Mouse (Mus musculus) liver, embryonic 14.5 days (tissue): Measurements from ENCODE around the gene Nfatc4. TPM values are rescaled to one million over a fixed set of nuclear protein-coding genes. Genes with fewer than 3 reads are reported as not detected.

ENCODE experiments used
- ATAC-seq: fragments of 200-750 bp; cut with Nextera tagmentation; 2 replicates; pipeline ENCODE4 v1.8.0; 2017; ENCODE audit warnings: moderate number of reproducible peaks, mild to moderate bottlenecking, moderate library complexity; ENCODE audit not compliant: insufficient read depth
- DNase-seq, 3 experiments: peaks; one replicate each; pipeline ENCODE4 v3.0.0-alpha.2; 2012 to 2013; ENCODE audit warnings: low read depth in 3 of 3, low spot score in 3 of 3
- H3K27ac ChIP-seq: fragments of 300-500 bp; sonication (generic); 2 replicates; pipeline ENCODE4 v1.5.1; 2014; ENCODE audit warnings: moderate library complexity, mild to moderate bottlenecking, control low read depth, inconsistent platforms
- H3K27me3 ChIP-seq: fragments of 300-500 bp; sonication (generic); 2 replicates; pipeline ENCODE4 v1.6.1; 2014; ENCODE audit warnings: mild to moderate bottlenecking, low read length, moderate library complexity; ENCODE audit not compliant: control insufficient read depth, insufficient read depth
- H3K36me3 ChIP-seq: fragments of 300-500 bp; sonication (generic); replicated peaks from 2 replicates; pipeline ENCODE4 v1.6.1; 2014; ENCODE audit warnings: low read depth; ENCODE audit not compliant: control insufficient read depth, insufficient read depth
- H3K4me1 ChIP-seq, 2 experiments: fragments of 200-500 bp in 1 of 2; fragments of 300-500 bp in 1 of 2; sonication (generic) in 1 of 2; replicated peaks; 2 replicates each; pipeline ENCODE4 v1.6.1; 2012 to 2014; ENCODE audit warnings: antibody characterized with exemption in 1 of 2, inconsistent platforms in 1 of 2, low read length in 1 of 2; ENCODE audit not compliant: control insufficient read depth in 2 of 2, insufficient read depth in 2 of 2
- H3K4me2 ChIP-seq: fragments of 300-500 bp; sonication (generic); 2 replicates; pipeline ENCODE4 v1.6.1; 2014; ENCODE audit warnings: low read depth, mild to moderate bottlenecking, control low read depth, moderate library complexity
- H3K4me3 ChIP-seq, 2 experiments: fragments of 200-500 bp in 1 of 2; fragments of 300-500 bp in 1 of 2; sonication (generic) in 1 of 2; 2 replicates each; pipeline ENCODE4 v1.5.1; 2012 to 2014; ENCODE audit warnings: low read depth in 2 of 2, low read length in 2 of 2, mild to moderate bottlenecking in 2 of 2, control low read depth in 1 of 2, inconsistent platforms in 1 of 2, moderate library complexity in 1 of 2; ENCODE audit not compliant: insufficient read depth in 1 of 2
- H3K9ac ChIP-seq: fragments of 300-500 bp; sonication (generic); replicated peaks from 2 replicates; pipeline ENCODE4 v1.6.1; 2014; ENCODE audit warnings: mild to moderate bottlenecking, control low read depth, moderate library complexity
- H3K9me3 ChIP-seq: fragments of 300-500 bp; sonication (generic); 2 replicates; pipeline ENCODE4 v1.6.1; 2016; ENCODE audit warnings: low read length, mixed read lengths; ENCODE audit not compliant: control insufficient read depth
- CTCF ChIP-seq: IDR thresholded peaks from 2 replicates; pipeline ENCODE4 v1.5.1; 2016; ENCODE audit warnings: antibody characterized with exemption, low read depth, control low read depth
- EP300 ChIP-seq: IDR thresholded peaks from 2 replicates; pipeline ENCODE4 v1.6.1; 2016; ENCODE audit warnings: antibody characterized with exemption, low read depth
- WGBS: fragments of 180-500 bp; shearing (Covaris S2); extraction: QIAGEN DNeasy Blood & Tissue Kit; methylation state at CpG from one replicate; pipeline ENCODE4 v1.1.7; 2014; ENCODE audit not compliant: insufficient replicate concordance; 5-methylcytosine and 5-hydroxymethylcytosine counted together
- polyA plus RNA-seq, 2 experiments: library from polyadenylated mRNA; depleted of rRNA in 1 of 2; stranded (reverse) in 1 of 2; unstranded in 1 of 2; fragments of >200 nt; fragmentation: Nextera tagmentation in 1 of 2; extraction: Ambion mirVana in 1 of 2; gene quantifications; 2 replicates each; pipeline versions ENCODE4 v1.2.1 to v1.2.3; 2012 to 2014

Gene Nfatc4
- polyA plus RNA-seq, 2 experiments = 0.33 to 1.0 TPM

DNA sequence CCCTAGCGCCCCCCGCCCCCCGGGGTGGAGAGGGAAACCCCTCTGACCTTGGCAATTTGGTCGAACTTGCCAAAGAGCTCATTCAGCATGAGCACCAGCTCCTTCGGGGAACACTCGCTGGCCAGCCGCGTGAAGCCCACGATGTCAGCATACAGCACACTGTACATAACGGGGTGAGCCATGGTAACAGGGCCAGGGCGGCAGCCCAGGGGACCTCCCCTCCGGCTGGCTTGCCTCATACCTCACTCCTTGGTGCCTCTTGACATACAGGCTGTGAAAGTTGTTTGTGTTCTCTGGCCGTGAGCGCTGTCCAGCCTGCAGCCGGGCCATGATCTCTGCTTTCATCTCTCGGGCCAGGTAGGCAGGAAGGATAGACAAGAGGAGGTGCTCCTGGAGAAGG, 43.3 kb upstream of the Nfatc4 start:
- ATAC-seq = no peak
- Histone ChIP-seq H3K4me2 (no peak overlapping the region), H3K36me3 (no peaks in the 10 kb centered on the region), H3K9me3 (no peaks in the 10 kb centered on the region), H3K4me3 (no peak overlapping the region), H3K27ac (no peak overlapping the region), H3K4me1 (peaks cover 5 to 13% of the 10 kb centered on the region in 2 experiments; a peak in 3 of 4 replicates), H3K9ac (no peak overlapping the region), H3K27me3 (peaks cover 20% of the 10 kb centered on the region)
- TF ChIP-seq CTCF = no peak
- TF ChIP-seq EP300 = no peak
- no peak for DNase-seq
- WGBS = 69% methylated on average over 16 of the region's 16 CpGs

DNA sequence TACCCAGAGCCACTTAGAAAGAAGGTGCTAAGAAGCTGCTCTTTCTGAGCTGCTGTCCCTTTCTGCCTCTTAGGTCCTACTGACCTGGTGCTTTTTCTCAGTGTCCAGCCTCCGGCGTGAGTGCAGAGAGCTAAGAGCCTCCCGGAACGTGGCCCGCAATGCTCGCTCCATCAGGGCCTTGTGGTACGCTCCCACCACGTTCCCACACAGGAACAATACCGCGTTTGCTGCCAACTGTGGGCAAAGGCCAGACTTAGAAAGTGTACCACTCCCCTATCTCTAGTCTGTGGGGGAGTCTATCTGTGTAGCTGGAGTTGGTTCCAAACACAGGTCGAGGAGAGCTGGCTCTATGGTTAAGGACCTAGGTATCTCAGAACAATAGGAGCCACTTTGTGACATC, 42.2 kb upstream of the Nfatc4 start:
- peaks cover 5 to 13% of the 10 kb centered on the region in 2 experiments; a peak in 3 of 4 replicates for H3K4me1 ChIP-seq
- no peak overlapping the region for H3K4me2 ChIP-seq
- no peak overlapping the region for H3K4me3 ChIP-seq
- no peak overlapping the region for H3K9ac ChIP-seq
- no peak overlapping the region for H3K27ac ChIP-seq
- no peaks in the 10 kb centered on the region for H3K36me3 ChIP-seq
- H3K9me3 ChIP-seq = no peaks in the 10 kb centered on the region
- DNase-seq (no peak), ATAC-seq (no peak)
- TF ChIP-seq EP300 = no peak
- no peak for TF ChIP-seq CTCF
- 72% methylated on average over 11 of the region's 11 CpGs for WGBS
- peaks cover 20% of the 10 kb centered on the region for H3K27me3 ChIP-seq

DNA sequence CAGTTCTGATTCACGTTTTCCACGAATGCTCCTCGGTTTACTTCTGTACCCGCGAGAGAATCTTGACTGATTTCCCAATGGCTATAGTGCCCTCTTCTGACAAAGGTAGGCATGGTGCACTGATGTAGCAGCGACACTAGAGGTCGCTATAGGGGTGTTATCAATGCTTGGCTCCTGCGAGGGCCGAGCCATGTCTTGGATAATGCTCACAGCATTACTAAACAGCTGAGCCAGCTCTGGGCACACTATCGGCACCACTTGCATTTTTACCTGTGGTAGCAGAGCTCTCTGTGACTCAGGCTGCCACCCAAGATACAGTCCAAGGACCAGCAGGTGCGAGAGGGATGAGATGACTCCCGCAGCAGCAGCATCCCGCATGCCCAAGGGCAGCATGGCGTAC, 41.6 kb upstream of the Nfatc4 start:
- 19% methylated on average over 14 of the region's 14 CpGs for WGBS
- Histone ChIP-seq H3K9ac (no peak overlapping the region), H3K4me3 (no peak overlapping the region), H3K27ac (no peak overlapping the region), H3K36me3 (no peaks in the 10 kb centered on the region), H3K9me3 (no peaks in the 10 kb centered on the region), H3K4me1 (peaks cover 5 to 13% of the 10 kb centered on the region in 2 experiments; a peak in 3 of 4 replicates), H3K4me2 (no peak overlapping the region), H3K27me3 (peaks cover 20% of the 10 kb centered on the region)
- peak in 2 of 3 experiments; percentile 41 to 45 for DNase-seq
- TF ChIP-seq CTCF = peak; percentile 96
- no peak for TF ChIP-seq EP300
- ATAC-seq = peak; percentile 47; the same call in 1 of the 2 replicates

DNA sequence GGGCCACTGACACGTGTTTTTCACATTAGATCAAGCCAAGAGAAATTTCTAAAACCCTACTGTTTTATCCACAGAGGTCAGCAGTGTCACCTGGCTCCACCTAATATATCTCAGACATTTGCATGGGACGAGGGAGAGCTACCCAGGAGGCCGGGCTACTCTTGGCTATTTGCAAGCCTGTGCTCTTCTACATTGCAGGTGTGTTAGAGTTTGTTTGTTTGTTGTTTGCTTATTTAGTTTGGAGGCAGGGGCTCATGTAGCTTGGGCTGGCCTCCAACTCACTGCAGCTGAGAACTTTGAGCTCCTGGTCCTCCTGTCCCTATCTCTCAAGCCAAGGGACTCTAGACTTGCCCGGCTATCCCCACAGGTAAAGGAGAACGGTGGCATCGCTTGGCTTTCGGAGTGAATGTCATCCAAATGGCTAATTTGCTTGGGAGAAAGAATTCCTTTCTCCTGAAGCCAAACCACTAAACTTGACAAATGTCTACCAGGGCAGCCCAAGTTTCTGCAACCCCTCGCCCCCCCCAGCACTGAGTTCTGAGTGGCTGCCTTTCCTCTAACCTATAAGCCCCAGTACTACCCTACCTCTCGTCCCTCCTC, 40.5 kb upstream of the Nfatc4 start:
- Histone ChIP-seq H3K4me2 (peak overlapping the region; percentile 24; the same call in 1 of the 2 replicates), H3K27ac (no peak overlapping the region), H3K9me3 (no peaks in the 10 kb centered on the region), H3K4me3 (no peak overlapping the region), H3K9ac (no peak overlapping the region), H3K4me1 (peaks cover 1 to 5% of the 10 kb centered on the region in 2 experiments; a peak in 3 of 4 replicates), H3K27me3 (peaks cover 20% of the 10 kb centered on the region), H3K36me3 (no peaks in the 10 kb centered on the region)
- ATAC-seq = no peak
- TF ChIP-seq EP300 (no peak), CTCF (no peak)
- 48% methylated on average over 9 of the region's 9 CpGs for WGBS
- no peak for DNase-seq

DNA sequence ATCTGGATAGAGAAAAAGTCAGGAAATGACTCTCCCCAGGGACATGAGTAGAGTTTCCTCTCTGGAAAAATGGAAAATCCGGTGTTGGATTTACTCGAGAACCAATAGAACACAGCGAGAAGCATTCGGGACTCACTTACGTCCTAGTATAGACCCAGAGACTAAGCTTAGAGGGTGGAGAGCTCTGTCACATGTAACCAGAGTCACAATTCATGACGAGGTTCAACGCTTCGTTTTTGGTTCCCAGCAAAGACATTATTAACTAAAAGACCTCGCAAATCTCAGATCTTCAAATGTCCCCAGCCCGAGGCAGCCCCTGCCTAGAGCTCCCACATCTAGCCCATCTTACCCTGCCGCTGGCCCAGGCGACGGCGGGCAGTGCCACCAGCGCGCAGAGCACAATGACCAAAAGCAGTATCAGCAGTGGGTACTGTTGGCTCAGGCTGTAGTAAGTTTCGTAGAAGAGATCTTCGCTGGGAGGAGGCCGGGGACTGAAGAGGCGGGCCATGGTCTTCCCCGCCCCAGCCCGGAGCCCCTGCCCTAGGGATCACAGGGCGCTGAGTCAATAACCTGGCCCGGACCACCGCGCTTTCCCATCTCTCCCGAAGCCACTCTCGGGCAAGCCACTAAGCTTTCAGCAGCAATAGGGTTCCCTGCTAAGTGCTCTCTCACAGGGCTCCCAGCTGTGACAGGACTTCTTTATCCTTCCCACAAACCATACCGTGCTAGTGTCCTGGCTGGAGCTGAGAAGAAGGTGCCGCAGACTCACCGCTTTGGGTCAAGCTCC, 39.6 kb upstream of the Nfatc4 start:
- WGBS = 9% methylated on average over 31 of the region's 31 CpGs

More for the DNA sequence above, 39.6 kb upstream of the Nfatc4 start:
- H3K9ac ChIP-seq = no peak overlapping the region
- H3K9me3 ChIP-seq = no peaks in the 10 kb centered on the region
- ATAC-seq = no peak
- TF ChIP-seq CTCF (no peak), EP300 (no peak)
- no peak overlapping the region for H3K27ac ChIP-seq
- peak overlapping the region; percentile 25; the same call in 1 of the 2 replicates for H3K4me2 ChIP-seq
- peaks cover 20% of the 10 kb centered on the region for H3K27me3 ChIP-seq
- H3K36me3 ChIP-seq = no peaks in the 10 kb centered on the region
- no peak for DNase-seq
- peak overlapping the region in 1 of 2 experiments; percentile 34; a peak in 2 of 4 replicates for H3K4me3 ChIP-seq
- H3K4me1 ChIP-seq = peaks cover 0 to 7% of the 10 kb centered on the region in 2 experiments; a peak in 3 of 4 replicates
